22 mouse cellular contexts compared by ENCODE assay signal in genomic region chr13:95940811-95941210, GRCm38 (mm10). TPM values are rescaled to one million over a fixed set of nuclear protein-coding genes. Genes with fewer than 3 reads are reported as not detected.
DNase-seq lines count a peak whose midpoint lies in the region; ATAC-seq lines count a peak whose summit lies in the region.
"Had no signal": no experiment of that assay in that cellular context is flagged by ENCODE, and none has a peak within 500 bp of the region (broad histone marks: within the 10 kb centered on the region; RNA-seq: fewer than 3 reads in every experiment).

No protein-coding gene starts in this region.

- no peak overlapping the region for H3K4me2 ChIP-seq in forebrain, embryonic 14.5 days (ENCODE audit: low read length)
- H3K4me2 ChIP-seq in forebrain, embryonic 11.5 days (ENCODE audit: low read depth, low read length, severe bottlenecking) = no peak overlapping the region
- no peak overlapping the region for H3K4me2 ChIP-seq in hindbrain, embryonic 14.5 days (replicated peaks)
- no peak overlapping the region for H3K4me2 ChIP-seq in hindbrain, embryonic 11.5 days (replicated peaks; ENCODE audit: low read depth, low read length)
- no peak overlapping the region for H3K4me2 ChIP-seq in midbrain, embryonic 14.5 days (ENCODE audit: low read length)
- H3K4me2 ChIP-seq in midbrain, embryonic 15.5 days = no peak overlapping the region
- H3K4me2 ChIP-seq: embryonic facial prominence, embryonic 12.5 days; forebrain, embryonic 12.5 days; heart, embryonic 12.5 days; hindbrain, embryonic 13.5 days had no signal

- H3K4me1 ChIP-seq in forebrain, embryonic 14.5 days (ENCODE audit: control insufficient read depth, insufficient read depth, low read length) = no peaks in the 10 kb centered on the region
- H3K4me1 ChIP-seq in forebrain, embryonic 11.5 days (replicated peaks; ENCODE audit: control insufficient read depth, insufficient read depth, low read length) = no peaks in the 10 kb centered on the region
- no peaks in the 10 kb centered on the region for H3K4me1 ChIP-seq in hindbrain, embryonic 14.5 days (replicated peaks; ENCODE audit: control insufficient read depth, insufficient read depth, low read length)
- no peaks in the 10 kb centered on the region for H3K4me1 ChIP-seq in hindbrain, embryonic 11.5 days (replicated peaks; ENCODE audit: control insufficient read depth, insufficient read depth, low read length)
- no peaks in the 10 kb centered on the region for H3K4me1 ChIP-seq in midbrain, embryonic 14.5 days (ENCODE audit: control insufficient read depth, insufficient read depth, low read length)
- no peaks in the 10 kb centered on the region for H3K4me1 ChIP-seq in midbrain, embryonic 15.5 days
- H3K4me1 ChIP-seq: embryonic facial prominence, embryonic 12.5 days; heart, embryonic 12.5 days had no signal

- H3K9ac ChIP-seq in forebrain, embryonic 14.5 days (ENCODE audit: low read length) = no peak overlapping the region
- H3K9ac ChIP-seq in forebrain, embryonic 11.5 days (ENCODE audit: low read length) = no peak overlapping the region
- H3K9ac ChIP-seq in hindbrain, embryonic 14.5 days = no peak overlapping the region
- no peak overlapping the region for H3K9ac ChIP-seq in hindbrain, embryonic 11.5 days (ENCODE audit: low read depth, low read length)
- H3K9ac ChIP-seq in midbrain, embryonic 14.5 days (replicated peaks; ENCODE audit: low read length) = no peak overlapping the region
- no peak overlapping the region for H3K9ac ChIP-seq in midbrain, embryonic 15.5 days
- H3K9ac ChIP-seq: embryonic facial prominence, embryonic 12.5 days; forebrain, embryonic 12.5 days; heart, embryonic 12.5 days; hindbrain, embryonic 13.5 days had no signal

- H3K27ac ChIP-seq in forebrain, embryonic 14.5 days (ENCODE audit: low read depth, low read length) = no peak overlapping the region
- no peak overlapping the region for H3K27ac ChIP-seq in forebrain, embryonic 11.5 days (ENCODE audit: low read depth, low read length)
- peak overlapping the region; percentile 27; the same call in 1 of the 2 replicates for H3K27ac ChIP-seq in hindbrain, embryonic 14.5 days
- no peak overlapping the region for H3K27ac ChIP-seq in hindbrain, embryonic 11.5 days (ENCODE audit: low read depth, low read length)
- 0 out of 2 replicates have a peak overlapping the region, but pooled peaks have one; percentile 20 for H3K27ac ChIP-seq in midbrain, embryonic 14.5 days (replicated peaks; ENCODE audit: low read depth, low read length)
- H3K27ac ChIP-seq in midbrain, embryonic 15.5 days = no peak overlapping the region
- H3K27ac ChIP-seq: embryonic facial prominence, embryonic 12.5 days; forebrain, embryonic 12.5 days; hindbrain, embryonic 13.5 days had no signal

- ATAC-seq in forebrain, embryonic 14.5 days = no peak
- ATAC-seq in forebrain, embryonic 11.5 days (replicated peaks; ENCODE audit: low FRiP score) = no peak
- no peak for ATAC-seq in hindbrain, embryonic 14.5 days (ENCODE audit: low FRiP score)
- no peak for ATAC-seq in hindbrain, embryonic 11.5 days (ENCODE audit: low FRiP score)
- ATAC-seq in midbrain, embryonic 14.5 days (ENCODE audit: low FRiP score, low TSS enrichment) = no peak
- ATAC-seq in midbrain, embryonic 15.5 days (replicated peaks) = no peak
- ATAC-seq: CD4-positive, CD25-positive, alpha-beta regulatory T cell, adult 4 months; intestine, embryonic 16.5 days had no signal

- H3K27me3 ChIP-seq in forebrain, embryonic 14.5 days (replicated peaks; ENCODE audit: control insufficient read depth, insufficient read depth, low read length) = no peaks in the 10 kb centered on the region
- no peaks in the 10 kb centered on the region for H3K27me3 ChIP-seq in forebrain, embryonic 11.5 days (ENCODE audit: control insufficient read depth, insufficient read depth, low read length)
- no peaks in the 10 kb centered on the region for H3K27me3 ChIP-seq in hindbrain, embryonic 14.5 days (ENCODE audit: control insufficient read depth, insufficient read depth, low read length)
- H3K27me3 ChIP-seq in hindbrain, embryonic 11.5 days (ENCODE audit: control insufficient read depth, insufficient read depth, low read length) = no peaks in the 10 kb centered on the region
- no peaks in the 10 kb centered on the region for H3K27me3 ChIP-seq in midbrain, embryonic 14.5 days (ENCODE audit: control insufficient read depth, insufficient read depth, low read length)
- H3K27me3 ChIP-seq in midbrain, embryonic 15.5 days (replicated peaks) = no peaks in the 10 kb centered on the region
- H3K27me3 ChIP-seq: embryonic facial prominence, embryonic 12.5 days; forebrain, embryonic 12.5 days; heart, embryonic 12.5 days; hindbrain, embryonic 13.5 days had no signal

- no peaks in the 10 kb centered on the region for H3K36me3 ChIP-seq in forebrain, embryonic 14.5 days (ENCODE audit: control insufficient read depth, insufficient read depth, low read length)
- no peaks in the 10 kb centered on the region for H3K36me3 ChIP-seq in forebrain, embryonic 11.5 days (ENCODE audit: control insufficient read depth, insufficient read depth, low read length)
- H3K36me3 ChIP-seq in hindbrain, embryonic 14.5 days (replicated peaks; ENCODE audit: control insufficient read depth, insufficient read depth) = no peaks in the 10 kb centered on the region
- no peaks in the 10 kb centered on the region for H3K36me3 ChIP-seq in hindbrain, embryonic 11.5 days (ENCODE audit: control insufficient read depth, insufficient read depth, low read length)
- no peaks in the 10 kb centered on the region for H3K36me3 ChIP-seq in midbrain, embryonic 14.5 days (ENCODE audit: control insufficient read depth, insufficient read depth, low read length)
- no peaks in the 10 kb centered on the region for H3K36me3 ChIP-seq in midbrain, embryonic 15.5 days (replicated peaks)
- H3K36me3 ChIP-seq: embryonic facial prominence, embryonic 12.5 days; forebrain, embryonic 12.5 days; G1E; heart, embryonic 12.5 days; hindbrain, embryonic 13.5 days had no signal

- no peaks in the 10 kb centered on the region for H3K9me3 ChIP-seq in forebrain, embryonic 14.5 days (replicated peaks; ENCODE audit: control insufficient read depth, low read length)
- H3K9me3 ChIP-seq in forebrain, embryonic 11.5 days (ENCODE audit: control insufficient read depth, low read length) = no peaks in the 10 kb centered on the region
- no peaks in the 10 kb centered on the region for H3K9me3 ChIP-seq in hindbrain, embryonic 14.5 days (ENCODE audit: control insufficient read depth, low read length)
- no peaks in the 10 kb centered on the region for H3K9me3 ChIP-seq in hindbrain, embryonic 11.5 days (ENCODE audit: control insufficient read depth, low read length)
- no peaks in the 10 kb centered on the region for H3K9me3 ChIP-seq in midbrain, embryonic 14.5 days (ENCODE audit: control insufficient read depth, low read length)
- H3K9me3 ChIP-seq in midbrain, embryonic 15.5 days = no peaks in the 10 kb centered on the region
- H3K9me3 ChIP-seq: embryonic facial prominence, embryonic 12.5 days; forebrain, embryonic 12.5 days; G1E; heart, embryonic 12.5 days; hindbrain, embryonic 13.5 days had no signal

- DNase-seq in forebrain, embryonic 14.5 days (ENCODE audit: low spot score) = peak; percentile 39
- no peak for DNase-seq in forebrain, embryonic 11.5 days (ENCODE audit: low spot score)
- no peak for DNase-seq in hindbrain, embryonic 14.5 days (ENCODE audit: low spot score)
- no peak for DNase-seq in hindbrain, embryonic 11.5 days (ENCODE audit: low spot score)
- peak; percentile 20 for DNase-seq in midbrain, embryonic 14.5 days
- DNase-seq in urinary bladder, postnatal 10 days (ENCODE audit: low spot score) = no peak
- DNase-seq: adrenal gland, adult 8-10 months; adrenal gland, postnatal 36 days; B cell, adult 2 months; cerebellum, adult 11-12 months; cerebellum, adult 9-10 months; cerebellum, postnatal 25 days; gastrocnemius, postnatal 14 days; heart, postnatal 36 days had no signal

- 61% methylated on average over 5 of the region's 5 CpGs for WGBS in forebrain, embryonic 14.5 days
- 87% methylated on average over 5 of the region's 5 CpGs for WGBS in forebrain, embryonic 11.5 days
- WGBS in hindbrain, embryonic 14.5 days = 38% methylated on average over 5 of the region's 5 CpGs
- 67% methylated on average over 5 of the region's 5 CpGs for WGBS in hindbrain, embryonic 11.5 days
- 62% methylated on average over 5 of the region's 5 CpGs for WGBS in midbrain, embryonic 14.5 days
- 58% methylated on average over 5 of the region's 5 CpGs for WGBS in midbrain, embryonic 15.5 days

- no peak overlapping the region for H3K4me3 ChIP-seq in forebrain, embryonic 14.5 days (ENCODE audit: low read depth, low read length)
- no peak overlapping the region for H3K4me3 ChIP-seq in forebrain, embryonic 11.5 days (ENCODE audit: low read depth, low read length)
- no peak overlapping the region for H3K4me3 ChIP-seq in hindbrain, embryonic 14.5 days (replicated peaks; ENCODE audit: low read length)
- no peak overlapping the region for H3K4me3 ChIP-seq in hindbrain, embryonic 11.5 days (ENCODE audit: low read depth, low read length)
- H3K4me3 ChIP-seq in midbrain, embryonic 14.5 days (replicated peaks; ENCODE audit: low read depth, low read length) = no peak overlapping the region
- no peak overlapping the region for H3K4me3 ChIP-seq in midbrain, embryonic 15.5 days
- H3K4me3 ChIP-seq: embryonic facial prominence, embryonic 12.5 days; forebrain, embryonic 12.5 days; heart, embryonic 12.5 days; hindbrain, embryonic 13.5 days had no signal

RNA-seq across cellular contexts. Expression of gene Iqgap2, which starts 49.1 kb away (rescaled TPM):
- 4.2 and 4.4 TPM in 2 replicates for polyA plus RNA-seq in forebrain, embryonic 14.5 days (2014; fragmentation: Nextera tagmentation; extraction: Ambion mirVana)
- 19.8 and 20.1 TPM in 2 replicates for polyA plus RNA-seq in forebrain, embryonic 11.5 days (2014; fragmentation: Nextera tagmentation; extraction: Ambion mirVana)
- 3.8 and 4.4 TPM in 2 replicates for polyA plus RNA-seq in hindbrain, embryonic 14.5 days (2014; fragmentation: Nextera tagmentation; extraction: Ambion mirVana)
- 17.7 and 20.7 TPM in 2 replicates for polyA plus RNA-seq in hindbrain, embryonic 11.5 days (2014; fragmentation: Nextera tagmentation; extraction: Ambion mirVana)
- polyA plus RNA-seq in midbrain, embryonic 14.5 days (2014; fragmentation: Nextera tagmentation; extraction: Ambion mirVana) = 2.6 and 4.8 TPM in 2 replicates
- polyA plus RNA-seq in midbrain, embryonic 15.5 days (2015; fragmentation: Nextera tagmentation; extraction: Ambion mirVana) = 3.4 and 3.8 TPM in 2 replicates

Comparison
In these comparisons a context has a peak if more than half of its experiments do, and no peak if none do; other contexts are left out.
1. DNase-seq: peak in forebrain, embryonic 14.5 days (single experiment) and midbrain, embryonic 14.5 days (single experiment); none in forebrain, embryonic 11.5 days (single experiment), hindbrain, embryonic 14.5 days (single experiment), hindbrain, embryonic 11.5 days (single experiment) and urinary bladder, postnatal 10 days (single experiment).
2. H3K27ac ChIP-seq: peak in hindbrain, embryonic 14.5 days (single experiment) and midbrain, embryonic 14.5 days (single experiment); none in forebrain, embryonic 14.5 days (single experiment), forebrain, embryonic 11.5 days (single experiment), hindbrain, embryonic 11.5 days (single experiment) and midbrain, embryonic 15.5 days (single experiment).